17 mouse cellular contexts compared by ENCODE assay signal in the genomic region with DNA sequence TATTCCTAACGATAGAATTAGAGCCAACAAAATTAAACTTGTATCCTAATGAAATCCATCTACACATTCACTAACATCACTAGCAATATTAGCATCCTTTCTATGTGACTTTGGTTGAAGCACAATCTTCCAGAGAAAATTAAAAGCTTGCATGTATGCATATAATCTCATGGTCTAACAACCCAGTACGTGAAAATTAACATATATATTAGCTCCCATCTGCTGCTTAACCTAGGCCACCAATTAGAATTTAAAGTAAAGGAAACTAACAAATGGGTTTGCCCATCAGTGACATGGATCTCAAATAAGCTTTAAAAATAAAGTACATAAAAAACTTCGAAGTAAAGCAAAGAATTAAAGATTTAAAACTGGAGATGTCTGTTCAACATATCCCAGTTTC.
"Had no signal": no experiment of that assay in that cellular context is flagged by ENCODE, and none has a peak within 500 bp of the region (broad histone marks: within the 10 kb centered on the region; RNA-seq: fewer than 3 reads in every experiment).

No protein-coding gene starts in this region.

- H3K4me2 ChIP-seq: liver, embryonic 15.5 days; lung, embryonic 15.5 days; neural tube, embryonic 12.5 days; stomach, embryonic 15.5 days had no signal

- ATAC-seq: liver, postnatal 0 days; lung, postnatal 0 days had no signal

- H3K9ac ChIP-seq: liver, embryonic 15.5 days; liver, postnatal 0 days; lung, embryonic 15.5 days; neural tube, embryonic 12.5 days; stomach, embryonic 15.5 days had no signal

- H3K27ac ChIP-seq: liver, embryonic 15.5 days; lung, embryonic 15.5 days; macrophage; neural tube, embryonic 12.5 days; stomach, embryonic 15.5 days; stomach, postnatal 0 days had no signal

- DNase-seq: liver, postnatal 0 days; lung, adult 2 months; lung, postnatal 14 days; lung, postnatal 36 days; midbrain, embryonic 14.5 days; right cerebral cortex, postnatal 14 days; thymus, adult 2 months; thymus, postnatal 25 days; thymus, postnatal 4 days had no signal

- H3K9me3 ChIP-seq: liver, embryonic 15.5 days; lung, embryonic 15.5 days; neural tube, embryonic 12.5 days; stomach, embryonic 15.5 days had no signal

- H3K36me3 ChIP-seq: liver, embryonic 15.5 days; lung, embryonic 15.5 days; neural tube, embryonic 12.5 days; stomach, embryonic 15.5 days had no signal

- H3K4me3 ChIP-seq: liver, embryonic 15.5 days; lung, embryonic 15.5 days; megakaryocyte, embryonic 14.5 days; neural tube, embryonic 12.5 days; stomach, embryonic 15.5 days had no signal

- H3K4me1 ChIP-seq: liver, embryonic 15.5 days; lung, embryonic 15.5 days; megakaryocyte, embryonic 14.5 days; neural tube, embryonic 12.5 days; stomach, embryonic 15.5 days had no signal

- H3K27me3 ChIP-seq: liver, embryonic 15.5 days; lung, embryonic 15.5 days; megakaryocyte, embryonic 14.5 days; neural tube, embryonic 12.5 days; stomach, embryonic 15.5 days had no signal
